Mouse (Mus musculus): ENCODE measurements around the gene Alox5ap.

DNA sequence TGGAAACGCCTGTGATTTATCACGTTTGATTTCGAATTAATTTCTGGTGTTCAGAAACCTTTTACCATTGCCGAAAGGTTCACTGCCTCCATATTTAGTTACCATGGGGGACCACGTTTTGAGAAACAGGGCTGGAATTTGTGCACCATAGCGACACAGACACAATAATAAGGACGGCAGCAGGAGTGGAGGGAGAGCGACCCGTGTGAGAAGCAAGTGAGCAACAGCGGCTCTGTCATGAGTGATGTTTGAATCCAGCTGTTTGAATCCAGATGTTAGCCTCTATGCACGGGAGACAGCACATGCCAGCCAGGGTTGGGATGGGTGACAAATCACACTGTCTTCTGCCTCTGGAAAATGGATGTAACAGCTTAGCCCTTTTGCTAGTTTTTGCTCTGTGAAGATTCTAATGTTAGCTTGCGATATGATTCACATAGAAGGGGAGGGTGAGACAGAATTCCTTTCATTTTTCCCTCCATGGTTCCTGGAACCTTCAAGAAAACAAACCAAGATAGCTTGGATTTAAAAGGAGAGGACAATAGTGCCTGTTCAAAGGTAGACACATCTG lies 50.0 kb downstream of the Alox5ap start:
- TF ChIP-seq POLR2A (IDR thresholded peaks at IDR 0.05; ENCODE audit: insufficient read depth, low read depth, low read length) (no peak), CTCF (IDR thresholded peaks at IDR 0.05) (no peak)
